Mouse (Mus musculus) hindbrain, embryonic 10.5 days (tissue): ENCODE results near the gene Rassf3. TPM values are rescaled to one million over a fixed set of nuclear protein-coding genes. Genes with fewer than 3 reads are reported as not detected.

Source experiments
- DNase-seq: peaks from one replicate; pipeline ENCODE4 v3.0.0-alpha.2; 2017; ENCODE audit warnings: low spot score
- H3K27ac ChIP-seq: fragments of 300-500 bp; sonication (generic); 2 replicates; pipeline ENCODE4 v1.5.1; 2016; ENCODE audit warnings: mild to moderate bottlenecking, moderate library complexity
- H3K27me3 ChIP-seq: fragments of 300-500 bp; sonication (generic); 2 replicates; pipeline ENCODE4 v1.6.1; 2016; ENCODE audit warnings: mild to moderate bottlenecking; ENCODE audit not compliant: poor library complexity, insufficient read depth, severe bottlenecking
- H3K36me3 ChIP-seq: fragments of 300-500 bp; sonication (generic); 2 replicates; pipeline ENCODE4 v1.6.1; 2016; ENCODE audit warnings: mild to moderate bottlenecking, moderate library complexity
- H3K4me1 ChIP-seq: fragments of 300-500 bp; sonication (generic); replicated peaks from 2 replicates; pipeline ENCODE4 v1.6.1; 2016; ENCODE audit warnings: mild to moderate bottlenecking
- H3K4me3 ChIP-seq: fragments of 300-500 bp; sonication (generic); 2 replicates; pipeline ENCODE4 v1.5.1; 2016; ENCODE audit warnings: mild to moderate bottlenecking, moderate library complexity
- H3K9me3 ChIP-seq: fragments of 300-500 bp; sonication (generic); 2 replicates; pipeline ENCODE4 v1.6.1; 2016; ENCODE audit warnings: mild to moderate bottlenecking, moderate library complexity
- WGBS: fragments of 180-500 bp; shearing (Covaris S2); methylation state at CpG from one replicate; pipeline ENCODE4 v1.1.7; 2016; 5-methylcytosine and 5-hydroxymethylcytosine counted together
- polyA plus RNA-seq: library from polyadenylated mRNA; unstranded; fragments of >200 nt; fragmentation: Nextera tagmentation; extraction: Ambion mirVana; gene quantifications from 2 replicates; pipeline ENCODE4 v1.2.1, GENCODE M21; 2016

Rassf3 gene
- polyA plus RNA-seq, 1 experiment from 2014 or later = 8.0 TPM

- no peak for DNase-seq
- Histone ChIP-seq H3K27me3 (0 out of 2 replicates have a peak, but pooled peaks cover 4% of the 10 kb centered on the region), H3K36me3 (no peaks in the 10 kb centered on the region), H3K4me1 (peaks cover 80% of the 10 kb centered on the region), H3K27ac (peak overlapping the region; percentile 81), H3K4me3 (peak overlapping the region; percentile 26), H3K9me3 (no peaks in the 10 kb centered on the region)
- 33% methylated on average over 14 of the region's 14 CpGs for WGBS
Observed at GRCm38 (mm10) chr10:121429981-121430682, 46.0 kb downstream of the Rassf3 start.

GRCm38 (mm10) chr10:121429581-121429980, 46.6 kb downstream of the Rassf3 start:
- no peak for DNase-seq
- Histone ChIP-seq H3K4me3 (no peak overlapping the region), H3K27ac (peak overlapping the region; percentile 81)

GRCm38 (mm10) chr10:121429089-121429488, 47.1 kb downstream of the Rassf3 start:
- Histone ChIP-seq H3K9me3 (no peaks in the 10 kb centered on the region), H3K27me3 (0 out of 2 replicates have a peak, but pooled peaks cover 4% of the 10 kb centered on the region), H3K27ac (peak overlapping the region; percentile 81; the same call in 1 of the 2 replicates), H3K4me1 (peaks cover 76% of the 10 kb centered on the region), H3K36me3 (no peaks in the 10 kb centered on the region), H3K4me3 (no peak overlapping the region)
- WGBS = 38% methylated on average over 2 of the region's 2 CpGs
- no peak for DNase-seq

More at GRCm38 (mm10) chr10:121429581-121429980, 46.6 kb downstream of the Rassf3 start:
- Histone ChIP-seq H3K9me3 (no peaks in the 10 kb centered on the region), H3K36me3 (no peaks in the 10 kb centered on the region), H3K27me3 (0 out of 2 replicates have a peak, but pooled peaks cover 4% of the 10 kb centered on the region), H3K4me1 (peaks cover 79% of the 10 kb centered on the region)
- 70% methylated on average over 8 of the region's 8 CpGs for whole genome bisulfite sequencing

GRCm38 (mm10) chr10:121428011-121428711, 48.0 kb downstream of the Rassf3 start:
- 84% methylated on average over 15 of the region's 15 CpGs for WGBS
- Histone ChIP-seq H3K9me3 (no peaks in the 10 kb centered on the region), H3K27ac (peak overlapping the region; percentile 62), H3K36me3 (no peaks in the 10 kb centered on the region), H3K4me1 (peaks cover 81% of the 10 kb centered on the region), H3K27me3 (0 out of 2 replicates have a peak, but pooled peaks cover 4% of the 10 kb centered on the region), H3K4me3 (no peak overlapping the region)
- no peak for DNase-seq

GRCm38 (mm10) chr10:121427136-121427535, 49.0 kb downstream of the Rassf3 start:
- 43% methylated on average over 5 of the region's 5 CpGs for WGBS
- DNase-seq = no peak
- H3K4me1 ChIP-seq = peaks cover 74% of the 10 kb centered on the region

GRCm38 (mm10) chr10:121426458-121427070, 49.6 kb downstream of the Rassf3 start:
- 40% methylated on average over 5 of the region's 5 CpGs for WGBS
- no peak overlapping the region for H3K27ac ChIP-seq
- no peaks in the 10 kb centered on the region for H3K9me3 ChIP-seq
- H3K36me3 ChIP-seq = no peaks in the 10 kb centered on the region
- no peak overlapping the region for H3K4me3 ChIP-seq
- H3K27me3 ChIP-seq = 0 out of 2 replicates have a peak, but pooled peaks cover 4% of the 10 kb centered on the region
- no peak for DNase-seq
- H3K4me1 ChIP-seq = peaks cover 69% of the 10 kb centered on the region

More at GRCm38 (mm10) chr10:121427136-121427535, 49.0 kb downstream of the Rassf3 start:
- H3K36me3 ChIP-seq = no peaks in the 10 kb centered on the region
- H3K27me3 ChIP-seq = 0 out of 2 replicates have a peak, but pooled peaks cover 4% of the 10 kb centered on the region
- H3K27ac ChIP-seq = no peak overlapping the region
- no peak overlapping the region for H3K4me3 ChIP-seq
- no peaks in the 10 kb centered on the region for H3K9me3 ChIP-seq

GRCm38 (mm10) chr10:121425506-121426025, 50.6 kb downstream of the Rassf3 start:
- H3K4me1 ChIP-seq = peaks cover 67% of the 10 kb centered on the region

GRCm38 (mm10) chr10:121425079-121425478, 51.1 kb downstream of the Rassf3 start:
- Histone ChIP-seq H3K27ac (0 out of 2 replicates have a peak overlapping the region, but pooled peaks have one; percentile 24), H3K4me3 (no peak overlapping the region), H3K9me3 (no peaks in the 10 kb centered on the region), H3K27me3 (no peaks in the 10 kb centered on the region), H3K36me3 (no peaks in the 10 kb centered on the region), H3K4me1 (peaks cover 67% of the 10 kb centered on the region)
- 85% methylated on average over 5 of the region's 5 CpGs for WGBS
- no peak for DNase-seq

More at GRCm38 (mm10) chr10:121425506-121426025, 50.6 kb downstream of the Rassf3 start:
- H3K9me3 ChIP-seq = no peaks in the 10 kb centered on the region
- DNase-seq = no peak
- no peak overlapping the region for H3K4me3 ChIP-seq
- H3K36me3 ChIP-seq = no peaks in the 10 kb centered on the region
- 84% methylated on average over 14 of the region's 14 CpGs for WGBS
- peak overlapping the region; percentile 23; the same call in 1 of the 2 replicates for H3K27ac ChIP-seq
- H3K27me3 ChIP-seq = no peaks in the 10 kb centered on the region

GRCm38 (mm10) chr10:121424455-121424854, 51.7 kb downstream of the Rassf3 start:
- H3K9me3 ChIP-seq = no peaks in the 10 kb centered on the region
- H3K36me3 ChIP-seq = no peaks in the 10 kb centered on the region
- H3K27ac ChIP-seq = peak overlapping the region; percentile 74; the same call in 1 of the 2 replicates
- no peak for DNase-seq
- 82% methylated on average over 3 of the region's 3 CpGs for WGBS
- no peaks in the 10 kb centered on the region for H3K27me3 ChIP-seq
- H3K4me1 ChIP-seq = peaks cover 67% of the 10 kb centered on the region
- no peak overlapping the region for H3K4me3 ChIP-seq

- no peak for DNase-seq
- Histone ChIP-seq H3K4me3 (no peak overlapping the region), H3K27ac (peak overlapping the region; percentile 74)
Observed at GRCm38 (mm10) chr10:121423541-121424349, 52.4 kb downstream of the Rassf3 start.

GRCm38 (mm10) chr10:121422294-121422693, 53.9 kb downstream of the Rassf3 start:
- H3K9me3 ChIP-seq = no peaks in the 10 kb centered on the region
- H3K4me1 ChIP-seq = peaks cover 65% of the 10 kb centered on the region
- H3K27ac ChIP-seq = 0 out of 2 replicates have a peak overlapping the region, but pooled peaks have one; percentile 30
- no peak for DNase-seq
- no peak overlapping the region for H3K4me3 ChIP-seq
- H3K27me3 ChIP-seq = no peaks in the 10 kb centered on the region
- no peaks in the 10 kb centered on the region for H3K36me3 ChIP-seq
- 93% methylated on average over 6 of the region's 6 CpGs for WGBS

More at GRCm38 (mm10) chr10:121423541-121424349, 52.4 kb downstream of the Rassf3 start:
- H3K4me1 ChIP-seq = peaks cover 69% of the 10 kb centered on the region
- 52% methylated on average over 16 of the region's 16 CpGs for WGBS
- no peaks in the 10 kb centered on the region for H3K27me3 ChIP-seq
- no peaks in the 10 kb centered on the region for H3K9me3 ChIP-seq
- no peaks in the 10 kb centered on the region for H3K36me3 ChIP-seq
